Mouse (Mus musculus) bone marrow macrophage, adult 2 months (primary cell): ENCODE measurements around the gene Hpgds. TPM values are rescaled to one million over a fixed set of nuclear protein-coding genes. Genes with fewer than 3 reads are reported as not detected.

Source experiments
- H3K27ac ChIP-seq: 2 replicates; pipeline ENCODE4 v1.5.1; 2012; ENCODE audit warnings: low read depth, low read length; ENCODE audit not compliant: insufficient read depth
- H3K4me1 ChIP-seq: 2 replicates; pipeline ENCODE4 v1.6.1; 2012; ENCODE audit warnings: low read length; ENCODE audit not compliant: control insufficient read depth, insufficient read depth
- H3K4me3 ChIP-seq: 2 replicates; pipeline ENCODE4 v1.5.1; 2012; ENCODE audit warnings: mild to moderate bottlenecking, low read length, moderate library complexity; ENCODE audit not compliant: insufficient read depth
- CTCF ChIP-seq: IDR thresholded peaks from 2 replicates; pipeline ENCODE4 v1.5.1; 2012; ENCODE audit warnings: low read depth, mild to moderate bottlenecking, low read length, moderate library complexity
- POLR2A ChIP-seq: IDR thresholded peaks from 2 replicates; pipeline ENCODE4 v1.6.1; 2012; ENCODE audit warnings: mild to moderate bottlenecking, low read depth, low read length, borderline replicate concordance
- polyA plus RNA-seq: library from polyadenylated mRNA; stranded (reverse); fragments of >200 nt; gene quantifications from 2 replicates; pipeline ENCODE4 v1.2.4, GENCODE M21; 2012; ENCODE audit not compliant: missing spikeins, insufficient read depth, insufficient read length

Gene Hpgds
- 236 and 246 TPM in 2 replicates for polyA plus RNA-seq

DNA sequence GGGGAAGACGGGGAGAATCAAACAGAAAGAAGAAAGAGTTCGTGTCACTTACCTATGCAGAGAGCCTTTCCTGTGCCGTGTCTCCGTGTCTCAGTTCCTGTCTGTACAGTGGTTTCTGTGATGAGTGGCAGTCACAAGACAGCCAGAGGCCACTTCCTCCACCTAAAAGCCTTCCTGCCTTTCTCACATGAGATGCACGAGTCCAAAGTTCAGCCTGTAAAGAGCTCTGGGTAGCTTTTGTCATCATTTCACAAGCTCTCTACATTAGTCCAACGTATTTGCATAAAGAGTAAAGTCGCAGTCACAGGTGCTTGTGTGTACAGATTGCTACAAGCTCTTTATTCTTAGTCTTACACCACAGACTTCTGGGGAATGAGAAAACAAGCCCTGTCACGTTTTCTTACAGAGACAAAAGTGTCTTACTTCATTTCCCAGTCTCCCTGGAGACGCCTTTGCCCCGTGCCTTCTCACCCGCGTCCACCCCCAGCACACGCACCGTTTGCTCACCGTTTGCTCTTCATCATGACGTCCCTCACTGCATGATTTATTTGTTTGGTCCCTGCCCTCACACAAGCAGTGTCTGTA lies at the start of gene Hpgds:
Gene Hpgds (minus strand): TSS at position 288 of the 585 bp plus-strand sequence.
- TF ChIP-seq CTCF (no peak), POLR2A (no peak)
- peak within 1 kb of the TSS; percentile 89 for H3K27ac ChIP-seq
- peak within 1 kb of the TSS; percentile 70 for H3K4me3 ChIP-seq
- peaks cover 18% of the 10 kb centered on the region for H3K4me1 ChIP-seq

DNA sequence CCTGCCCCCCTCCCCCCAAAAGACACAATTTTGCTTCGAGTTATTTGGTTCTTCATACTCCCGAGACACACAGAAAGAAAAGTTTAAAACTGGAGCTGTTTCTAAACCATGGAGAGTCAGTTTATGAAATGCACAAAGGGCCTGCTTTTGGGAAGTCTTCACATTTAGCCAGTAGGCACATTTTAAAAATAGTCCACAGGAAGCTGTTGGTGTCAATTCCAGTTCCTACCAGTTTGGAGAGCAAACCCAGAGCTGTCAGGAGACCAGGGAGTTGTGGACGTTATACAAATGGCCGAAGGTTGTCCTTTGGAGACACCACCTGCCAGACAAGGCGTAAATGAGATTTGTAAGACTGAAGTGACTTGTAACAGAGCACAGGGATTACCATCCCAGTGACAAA lies 20.3 kb upstream of the Hpgds start:
- peaks cover 25% of the 10 kb centered on the region for H3K4me1 ChIP-seq
- TF ChIP-seq POLR2A (no peak), CTCF (no peak)
- peak overlapping the region; percentile 99 for H3K27ac ChIP-seq
- peak overlapping the region; percentile 48 for H3K4me3 ChIP-seq

- Histone ChIP-seq H3K4me1 (peaks cover 25% of the 10 kb centered on the region), H3K27ac (peak overlapping the region; percentile 95), H3K4me3 (peak overlapping the region; percentile 22; the same call in 1 of the 2 replicates)
- TF ChIP-seq CTCF (no peak), POLR2A (no peak)
Measured at GRCm38 (mm10) chr6:65164137-65164536, 19.4 kb upstream of the Hpgds start.

GRCm38 (mm10) chr6:65159381-65159942 lies 14.8 kb upstream of the Hpgds start:
- peaks cover 25% of the 10 kb centered on the region for H3K4me1 ChIP-seq
- H3K4me3 ChIP-seq = no peak overlapping the region
- TF ChIP-seq POLR2A (no peak), CTCF (no peak)
- H3K27ac ChIP-seq = no peak overlapping the region

DNA sequence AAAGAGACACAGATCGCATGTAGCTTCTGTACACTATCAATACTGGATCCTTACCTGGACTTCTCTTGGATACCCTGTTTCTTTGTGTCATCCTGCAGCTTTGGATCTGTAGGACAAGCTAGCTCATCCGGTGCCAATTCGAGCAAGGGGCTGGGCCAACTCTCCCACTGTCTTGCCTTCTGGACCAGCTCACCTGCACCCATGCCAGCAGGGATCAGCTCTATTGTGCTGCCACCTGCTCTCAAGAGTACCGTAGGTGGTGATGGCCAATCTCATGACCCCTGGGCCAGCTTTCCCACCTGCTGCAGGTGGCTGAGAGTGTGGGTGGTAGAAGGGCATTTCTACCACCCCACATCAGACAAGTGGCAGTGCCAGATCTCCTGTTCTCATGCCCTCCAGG lies 12.3 kb upstream of the Hpgds start:
- TF ChIP-seq CTCF (no peak), POLR2A (no peak)
- Histone ChIP-seq H3K4me3 (no peak overlapping the region), H3K4me1 (peaks cover 21% of the 10 kb centered on the region), H3K27ac (no peak overlapping the region)

DNA sequence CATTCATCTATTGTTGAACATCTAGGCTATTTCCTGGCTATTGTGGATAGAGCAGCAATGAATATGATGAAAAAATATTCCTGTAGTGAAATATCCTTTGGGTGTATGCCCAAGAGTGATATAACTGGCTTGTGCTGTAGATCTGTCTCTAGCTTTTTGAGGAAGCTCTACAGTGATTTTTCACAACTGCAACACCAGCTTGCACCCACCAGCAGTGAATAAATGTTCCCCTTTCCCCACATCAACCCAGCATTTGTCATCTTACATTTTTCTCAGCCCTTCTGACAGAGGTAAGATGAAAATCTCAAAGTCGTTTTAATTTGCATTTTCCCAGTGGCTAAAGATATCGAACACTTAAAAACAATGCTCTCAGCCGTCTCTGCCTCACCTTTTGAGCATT lies 8.9 kb upstream of the Hpgds start:
- no peak overlapping the region for H3K27ac ChIP-seq
- TF ChIP-seq CTCF (no peak), POLR2A (no peak)
- H3K4me3 ChIP-seq = no peak overlapping the region
- peaks cover 26% of the 10 kb centered on the region for H3K4me1 ChIP-seq

DNA sequence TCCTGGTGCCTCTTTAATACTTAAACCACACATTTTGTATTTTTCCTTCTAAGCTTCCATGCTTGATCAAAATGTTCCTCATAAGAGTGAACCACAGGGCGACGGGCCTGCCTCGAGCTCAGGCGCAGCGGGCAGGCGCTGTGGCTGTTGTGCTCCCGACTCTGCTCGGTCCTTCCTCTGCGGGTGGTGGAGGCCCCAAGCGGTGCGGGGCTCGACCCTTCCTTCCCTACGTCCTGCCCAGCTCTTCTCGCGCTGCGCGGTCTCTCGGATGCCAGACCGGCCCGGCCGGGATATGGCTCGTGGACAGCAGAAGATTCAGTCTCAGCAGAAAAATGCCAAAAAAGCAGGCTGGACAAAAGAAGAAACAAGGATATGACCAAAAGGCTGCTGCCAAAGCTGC lies 6.0 kb upstream of the Hpgds start:
- Histone ChIP-seq H3K27ac (no peak overlapping the region), H3K4me3 (no peak overlapping the region), H3K4me1 (peaks cover 31% of the 10 kb centered on the region)
- no peak for TF ChIP-seq CTCF
- no peak for TF ChIP-seq POLR2A

DNA sequence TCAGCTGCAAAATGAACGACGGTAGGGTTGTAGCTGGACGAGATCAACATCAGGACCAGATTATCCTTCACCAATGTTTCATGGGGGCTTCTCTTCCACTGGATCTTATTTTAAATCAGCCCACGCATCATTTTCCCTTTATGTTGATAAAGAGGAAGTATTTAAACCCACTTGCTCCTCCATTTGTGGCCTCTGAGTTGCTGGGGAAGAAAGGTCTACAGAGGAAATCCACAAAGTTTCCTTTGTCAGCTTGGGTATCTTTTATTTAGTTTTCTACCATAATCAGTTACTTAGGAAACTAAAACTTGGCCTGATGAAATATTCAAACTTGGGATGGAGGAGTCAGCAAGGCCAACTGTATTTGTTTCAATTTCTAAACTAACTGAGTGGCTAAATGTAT lies 1.7 kb upstream of the Hpgds start:
- no peak for TF ChIP-seq CTCF
- no peak for TF ChIP-seq POLR2A
- Histone ChIP-seq H3K27ac (peak overlapping the region; percentile 68), H3K4me3 (no peak overlapping the region), H3K4me1 (peaks cover 11% of the 10 kb centered on the region)

DNA sequence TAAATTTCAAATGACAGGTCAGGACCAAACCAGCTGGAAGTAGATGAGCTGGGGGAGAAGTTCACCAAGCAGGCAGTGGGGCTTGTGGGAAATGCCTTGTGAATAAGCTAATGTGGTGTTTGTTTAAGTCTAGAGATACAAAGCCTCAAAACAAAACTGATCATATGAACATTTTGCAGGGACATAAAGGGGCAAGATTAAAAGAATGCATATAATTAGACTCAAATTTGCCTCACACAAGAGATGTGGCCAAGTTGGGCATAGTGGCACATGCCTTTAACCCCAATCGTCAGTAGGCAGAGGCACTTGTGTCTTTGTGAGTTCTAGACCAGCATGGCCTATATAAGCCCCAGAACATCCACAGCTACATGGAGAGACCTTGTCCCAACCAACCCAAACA lies 2.4 kb downstream of the Hpgds start:
- Histone ChIP-seq H3K27ac (peak overlapping the region; percentile 56), H3K4me1 (peaks cover 31% of the 10 kb centered on the region), H3K4me3 (peak overlapping the region; percentile 62)
- no peak for TF ChIP-seq POLR2A
- no peak for TF ChIP-seq CTCF

DNA sequence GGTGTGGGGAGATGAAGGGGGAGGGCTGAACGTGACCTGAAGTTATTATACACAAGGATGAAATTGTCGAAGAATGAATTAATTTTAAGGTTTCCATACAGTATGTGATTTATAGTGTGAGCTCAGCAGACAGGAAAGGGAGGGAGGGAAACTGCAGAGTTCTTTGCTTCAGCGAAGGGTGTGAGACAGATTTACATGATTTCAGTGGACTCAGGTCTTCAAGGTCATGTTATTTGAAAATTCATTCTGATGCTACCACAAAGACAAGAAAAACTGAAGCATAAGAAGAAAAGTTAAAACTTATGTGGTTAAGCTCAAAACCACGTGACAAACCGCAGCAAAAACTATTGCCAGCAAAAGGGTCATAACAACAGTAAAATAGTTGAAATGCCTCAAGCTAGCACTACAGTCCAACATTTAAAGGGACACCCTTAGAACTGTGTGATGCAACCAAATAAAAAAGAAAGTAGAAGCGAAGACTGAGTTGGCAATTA lies 3.9 kb downstream of the Hpgds start:
- Histone ChIP-seq H3K4me1 (peaks cover 33% of the 10 kb centered on the region), H3K27ac (peak overlapping the region; percentile 8), H3K4me3 (peak overlapping the region; percentile 51)
- TF ChIP-seq POLR2A (no peak), CTCF (no peak)
